Mouse (Mus musculus): ENCODE data around the gene Man2b2. TPM values are rescaled to one million over a fixed set of nuclear protein-coding genes. Genes with fewer than 3 reads are reported as not detected.

The Man2b2 gene
- polyA plus RNA-seq, 1 experiment from 2014 or later, result 15.5 TPM

- H3K9me3 ChIP-seq (ENCODE audit: control insufficient read depth, low read length), result 0 out of 2 replicates have a peak, but pooled peaks cover 4% of the 10 kb centered on the region
- no peaks in the 10 kb centered on the region for H3K4me1 ChIP-seq (ENCODE audit: control insufficient read depth in 2 of 2, insufficient read depth in 2 of 2, low read length in 2 of 2)
- WGBS, result 88% methylated on average over 5 of the region's 5 CpGs
- no peak for ATAC-seq (ENCODE audit: insufficient number of reproducible peaks, insufficient read depth, low FRiP score, low read depth)
- H3K4me3 ChIP-seq (ENCODE audit: control insufficient read depth in 1 of 2, insufficient read depth in 1 of 2, low read depth in 1 of 2, low read length in 2 of 2), result no peak overlapping the region
- no peak overlapping the region for H3K4me2 ChIP-seq (ENCODE audit: low read length)
- no peak overlapping the region for H3K27ac ChIP-seq (replicated peaks in 1 of 2; ENCODE audit: control insufficient read depth in 1 of 2, insufficient read depth in 1 of 2, low read depth in 2 of 2, low read length in 2 of 2)
- no peaks in the 10 kb centered on the region for H3K27me3 ChIP-seq (ENCODE audit: control insufficient read depth, insufficient read depth, low read length)
- H3K36me3 ChIP-seq (ENCODE audit: control insufficient read depth, insufficient read depth, low read length), result no peaks in the 10 kb centered on the region
- no peak overlapping the region for H3K9ac ChIP-seq (ENCODE audit: low read length)
Observed at GRCm38 (mm10) chr5:36786052-36786451, 44.4 kb downstream of the Man2b2 start.

DNA sequence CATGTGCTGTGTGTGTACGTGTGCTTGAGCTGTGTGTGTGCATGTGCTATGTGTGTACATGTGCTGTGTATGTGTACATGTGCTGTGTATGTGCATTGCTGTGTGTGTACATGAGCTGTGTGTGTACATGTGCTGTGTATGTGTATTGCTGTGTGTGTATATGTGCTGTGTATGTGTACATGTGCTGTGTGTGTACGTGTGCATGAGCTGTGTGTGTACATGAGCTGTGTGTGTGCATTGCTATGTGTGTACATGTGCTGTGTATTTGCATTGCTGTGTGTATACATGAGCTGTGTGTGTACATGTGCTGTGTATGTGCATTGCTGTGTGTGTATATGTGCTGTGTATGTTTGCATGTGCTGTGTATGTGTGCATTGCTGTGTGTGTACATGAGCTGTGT is 50.9 kb downstream of the Man2b2 start:
- H3K27me3 ChIP-seq (ENCODE audit: control insufficient read depth, insufficient read depth, low read length), result no peaks in the 10 kb centered on the region
- H3K36me3 ChIP-seq (ENCODE audit: control insufficient read depth, insufficient read depth, low read length), result no peaks in the 10 kb centered on the region
- H3K9me3 ChIP-seq (ENCODE audit: control insufficient read depth, low read length), result 0 out of 2 replicates have a peak, but pooled peaks cover 4% of the 10 kb centered on the region
- 70% methylated on average over 2 of the region's 2 CpGs for WGBS
- no peak overlapping the region for H3K27ac ChIP-seq (replicated peaks in 1 of 2; ENCODE audit: control insufficient read depth in 1 of 2, insufficient read depth in 1 of 2, low read depth in 2 of 2, low read length in 2 of 2)
- H3K4me3 ChIP-seq (ENCODE audit: control insufficient read depth in 1 of 2, insufficient read depth in 1 of 2, low read depth in 1 of 2, low read length in 2 of 2), result no peak overlapping the region
- no peak for ATAC-seq (ENCODE audit: insufficient number of reproducible peaks, insufficient read depth, low FRiP score, low read depth)
- H3K9ac ChIP-seq (ENCODE audit: low read length), result no peak overlapping the region
- H3K4me1 ChIP-seq (ENCODE audit: control insufficient read depth in 2 of 2, insufficient read depth in 2 of 2, low read length in 2 of 2), result peaks cover 4 to 10% of the 10 kb centered on the region in 2 experiments; a peak in 2 of 4 replicates
- H3K4me2 ChIP-seq (ENCODE audit: low read length), result no peak overlapping the region

DNA sequence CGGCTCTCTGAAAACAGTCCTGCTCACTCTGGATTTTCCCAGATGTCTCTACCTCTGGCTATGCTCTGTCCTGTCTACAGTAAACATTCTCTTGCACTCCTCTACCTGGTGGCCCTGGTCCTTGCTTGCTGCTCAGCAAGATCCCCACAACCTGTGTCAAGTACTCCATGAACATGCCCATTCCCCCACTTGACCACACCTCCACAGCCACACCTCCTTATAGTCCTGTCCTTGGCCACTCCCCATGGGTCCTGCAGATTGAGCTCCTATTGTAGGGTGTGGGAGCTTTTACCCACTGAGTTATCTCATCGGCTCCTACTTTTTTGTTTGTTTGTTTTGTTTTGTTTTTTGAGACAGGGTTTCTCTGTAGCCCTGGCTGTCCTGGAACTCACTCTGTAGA is 51.6 kb downstream of the Man2b2 start:
- H3K4me2 ChIP-seq (ENCODE audit: low read length), result no peak overlapping the region
- H3K4me3 ChIP-seq (ENCODE audit: control insufficient read depth in 1 of 2, insufficient read depth in 1 of 2, low read depth in 1 of 2, low read length in 2 of 2), result no peak overlapping the region
- no peaks in the 10 kb centered on the region for H3K36me3 ChIP-seq (ENCODE audit: control insufficient read depth, insufficient read depth, low read length)
- peaks cover 4 to 10% of the 10 kb centered on the region in 2 experiments; a peak in 2 of 4 replicates for H3K4me1 ChIP-seq (ENCODE audit: control insufficient read depth in 2 of 2, insufficient read depth in 2 of 2, low read length in 2 of 2)
- WGBS, result 89% methylated on average over 1 of the region's 2 CpGs
- H3K9ac ChIP-seq (ENCODE audit: low read length), result no peak overlapping the region
- ATAC-seq (ENCODE audit: insufficient number of reproducible peaks, insufficient read depth, low FRiP score, low read depth), result no peak
- no peaks in the 10 kb centered on the region for H3K27me3 ChIP-seq (ENCODE audit: control insufficient read depth, insufficient read depth, low read length)
- no peak overlapping the region for H3K27ac ChIP-seq (replicated peaks in 1 of 2; ENCODE audit: control insufficient read depth in 1 of 2, insufficient read depth in 1 of 2, low read depth in 2 of 2, low read length in 2 of 2)
- 0 out of 2 replicates have a peak, but pooled peaks cover 3% of the 10 kb centered on the region for H3K9me3 ChIP-seq (ENCODE audit: control insufficient read depth, low read length)

DNA sequence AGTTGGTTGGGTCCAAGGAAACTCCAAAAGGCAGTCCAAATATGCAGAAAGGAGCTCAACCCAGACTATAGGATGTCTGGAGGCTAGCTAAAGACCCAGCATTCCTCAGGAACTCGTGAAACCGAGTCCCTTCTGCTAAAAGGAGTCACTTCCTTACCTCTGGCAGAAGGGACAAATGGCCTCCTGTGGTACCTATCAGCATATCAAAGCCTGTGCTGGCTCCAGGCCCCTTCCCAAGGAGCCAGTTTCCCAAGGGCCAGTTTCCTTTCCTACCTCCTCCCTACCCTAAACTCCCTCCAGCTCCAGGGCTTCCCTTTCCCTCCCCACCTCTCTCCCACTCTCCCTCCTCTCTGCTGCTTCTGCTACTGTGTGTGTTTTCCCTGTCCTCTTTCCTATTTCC is 53.3 kb downstream of the Man2b2 start:
- no peak overlapping the region for H3K4me2 ChIP-seq (ENCODE audit: low read length)
- WGBS, result 17% methylated on average over 2 of the region's 2 CpGs

DNA sequence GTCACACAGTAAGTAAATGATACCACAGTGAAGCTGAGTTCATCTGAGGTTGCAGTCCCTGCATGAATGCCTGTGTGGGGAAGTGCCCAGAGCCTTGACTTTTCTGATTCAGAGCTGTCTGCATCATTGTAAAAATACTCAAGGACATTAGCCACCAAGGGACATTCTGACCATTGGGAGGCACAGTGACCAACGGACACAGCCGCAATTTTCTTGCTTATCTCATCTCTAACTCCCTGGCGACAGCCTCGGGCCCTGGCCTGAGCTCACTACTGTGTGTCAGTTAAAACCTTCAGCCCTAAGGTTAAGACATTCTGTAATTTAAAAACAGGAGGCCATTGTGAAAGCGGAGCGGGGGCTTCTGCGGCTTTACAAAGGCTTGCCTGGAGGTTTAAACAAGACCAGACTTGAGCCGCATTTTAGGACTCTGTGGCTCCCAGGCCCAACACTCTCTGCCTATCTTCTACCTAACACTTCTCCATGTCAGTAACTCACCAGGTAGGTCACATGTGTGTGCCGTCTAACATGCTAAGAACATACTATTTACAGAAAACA is 54.4 kb downstream of the Man2b2 start:
- WGBS, result 8% methylated on average over 9 of the region's 9 CpGs
- no peaks in the 10 kb centered on the region for H3K36me3 ChIP-seq (ENCODE audit: control insufficient read depth, insufficient read depth, low read length)
- H3K27ac ChIP-seq (replicated peaks in 1 of 2; ENCODE audit: control insufficient read depth in 1 of 2, insufficient read depth in 1 of 2, low read depth in 2 of 2, low read length in 2 of 2), result no peak overlapping the region
- 0 out of 2 replicates have a peak, but pooled peaks cover 3% of the 10 kb centered on the region for H3K9me3 ChIP-seq (ENCODE audit: control insufficient read depth, low read length)
- H3K9ac ChIP-seq (ENCODE audit: low read length), result no peak overlapping the region
- no peak overlapping the region for H3K4me3 ChIP-seq (ENCODE audit: control insufficient read depth in 1 of 2, insufficient read depth in 1 of 2, low read depth in 1 of 2, low read length in 2 of 2)
- H3K27me3 ChIP-seq (ENCODE audit: control insufficient read depth, insufficient read depth, low read length), result no peaks in the 10 kb centered on the region
- H3K4me1 ChIP-seq (ENCODE audit: control insufficient read depth in 2 of 2, insufficient read depth in 2 of 2, low read length in 2 of 2), result peaks cover 4 to 10% of the 10 kb centered on the region in 2 experiments; a peak in 2 of 4 replicates
- 0 out of 2 replicates have a peak overlapping the region, but pooled peaks have one; percentile 2 for H3K4me2 ChIP-seq (ENCODE audit: low read length)
- no peak for ATAC-seq (ENCODE audit: insufficient number of reproducible peaks, insufficient read depth, low FRiP score, low read depth)

More for the DNA sequence above, 53.3 kb downstream of the Man2b2 start:
- H3K27me3 ChIP-seq (ENCODE audit: control insufficient read depth, insufficient read depth, low read length), result no peaks in the 10 kb centered on the region
- ATAC-seq (ENCODE audit: insufficient number of reproducible peaks, insufficient read depth, low FRiP score, low read depth), result no peak
- H3K27ac ChIP-seq (replicated peaks in 1 of 2; ENCODE audit: control insufficient read depth in 1 of 2, insufficient read depth in 1 of 2, low read depth in 2 of 2, low read length in 2 of 2), result no peak overlapping the region
- H3K4me1 ChIP-seq (ENCODE audit: control insufficient read depth in 2 of 2, insufficient read depth in 2 of 2, low read length in 2 of 2), result peaks cover 4 to 10% of the 10 kb centered on the region in 2 experiments; a peak in 2 of 4 replicates
- no peaks in the 10 kb centered on the region for H3K36me3 ChIP-seq (ENCODE audit: control insufficient read depth, insufficient read depth, low read length)
- no peak overlapping the region for H3K9ac ChIP-seq (ENCODE audit: low read length)
- H3K9me3 ChIP-seq (ENCODE audit: control insufficient read depth, low read length), result 0 out of 2 replicates have a peak, but pooled peaks cover 3% of the 10 kb centered on the region
- no peak overlapping the region for H3K4me3 ChIP-seq (ENCODE audit: control insufficient read depth in 1 of 2, insufficient read depth in 1 of 2, low read depth in 1 of 2, low read length in 2 of 2)

DNA sequence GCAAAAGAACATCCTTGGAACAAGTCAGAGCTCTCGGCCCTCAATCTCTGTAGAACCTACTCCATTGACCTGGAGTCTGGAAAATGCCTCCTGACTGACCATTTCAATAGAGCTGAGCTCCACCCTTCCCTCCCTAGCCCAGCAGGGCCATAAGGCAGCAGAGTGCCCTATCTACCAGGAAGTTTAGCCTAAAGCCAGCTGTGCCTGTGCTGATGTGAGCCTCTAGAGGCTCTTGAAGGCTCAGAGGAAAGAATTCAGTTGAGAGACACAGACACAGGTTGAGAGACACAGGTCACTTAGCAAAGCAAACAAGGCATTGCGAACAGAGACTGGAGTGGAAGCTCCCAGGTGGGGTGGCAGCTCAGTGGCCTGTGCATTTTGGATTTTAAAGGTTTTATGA is 55.1 kb downstream of the Man2b2 start:
- H3K9ac ChIP-seq (ENCODE audit: low read length), result no peak overlapping the region
- no peaks in the 10 kb centered on the region for H3K27me3 ChIP-seq (ENCODE audit: control insufficient read depth, insufficient read depth, low read length)
- H3K36me3 ChIP-seq (ENCODE audit: control insufficient read depth, insufficient read depth, low read length), result no peaks in the 10 kb centered on the region
- H3K4me3 ChIP-seq (ENCODE audit: control insufficient read depth in 1 of 2, insufficient read depth in 1 of 2, low read depth in 1 of 2, low read length in 2 of 2), result no peak overlapping the region
- H3K9me3 ChIP-seq (ENCODE audit: control insufficient read depth, low read length), result no peaks in the 10 kb centered on the region
- H3K4me1 ChIP-seq (ENCODE audit: control insufficient read depth in 2 of 2, insufficient read depth in 2 of 2, low read length in 2 of 2), result peaks cover 4 to 10% of the 10 kb centered on the region in 2 experiments; a peak in 2 of 4 replicates
- H3K27ac ChIP-seq (replicated peaks in 1 of 2; ENCODE audit: control insufficient read depth in 1 of 2, insufficient read depth in 1 of 2, low read depth in 2 of 2, low read length in 2 of 2), result no peak overlapping the region
- no peak for ATAC-seq (ENCODE audit: insufficient number of reproducible peaks, insufficient read depth, low FRiP score, low read depth)
- WGBS, result 81% methylated on average over 2 of the region's 2 CpGs
- no peak overlapping the region for H3K4me2 ChIP-seq (ENCODE audit: low read length)

GRCm38 (mm10) chr5:36772586-36772985 is 57.9 kb downstream of the Man2b2 start:
- Histone ChIP-seq H3K36me3 (ENCODE audit: control insufficient read depth, insufficient read depth, low read length) (no peaks in the 10 kb centered on the region), H3K9ac (ENCODE audit: low read length) (no peak overlapping the region), H3K9me3 (ENCODE audit: control insufficient read depth, low read length) (no peaks in the 10 kb centered on the region), H3K4me3 (ENCODE audit: control insufficient read depth in 1 of 2, insufficient read depth in 1 of 2, low read depth in 1 of 2, low read length in 2 of 2) (no peak overlapping the region), H3K4me1 (ENCODE audit: control insufficient read depth in 2 of 2, insufficient read depth in 2 of 2, low read length in 2 of 2) (peaks cover 4 to 10% of the 10 kb centered on the region in 2 experiments; a peak in 2 of 4 replicates), H3K4me2 (ENCODE audit: low read length) (no peak overlapping the region), H3K27ac (replicated peaks in 1 of 2; ENCODE audit: control insufficient read depth in 1 of 2, insufficient read depth in 1 of 2, low read depth in 2 of 2, low read length in 2 of 2) (no peak overlapping the region), H3K27me3 (ENCODE audit: control insufficient read depth, insufficient read depth, low read length) (no peaks in the 10 kb centered on the region)
- WGBS, result 82% methylated on average over 5 of the region's 5 CpGs
- ATAC-seq (ENCODE audit: insufficient number of reproducible peaks, insufficient read depth, low FRiP score, low read depth), result no peak

GRCm38 (mm10) chr5:36769603-36770002 is 60.9 kb downstream of the Man2b2 start:
- ATAC-seq (ENCODE audit: insufficient number of reproducible peaks, insufficient read depth, low FRiP score, low read depth), result no peak
- Histone ChIP-seq H3K4me3 (ENCODE audit: control insufficient read depth in 1 of 2, insufficient read depth in 1 of 2, low read depth in 1 of 2, low read length in 2 of 2) (no peak overlapping the region), H3K36me3 (ENCODE audit: control insufficient read depth, insufficient read depth, low read length) (no peaks in the 10 kb centered on the region), H3K4me1 (ENCODE audit: control insufficient read depth in 2 of 2, insufficient read depth in 2 of 2, low read length in 2 of 2) (no peaks in the 10 kb centered on the region), H3K27me3 (ENCODE audit: control insufficient read depth, insufficient read depth, low read length) (no peaks in the 10 kb centered on the region), H3K4me2 (ENCODE audit: low read length) (no peak overlapping the region), H3K9ac (ENCODE audit: low read length) (no peak overlapping the region), H3K9me3 (ENCODE audit: control insufficient read depth, low read length) (no peaks in the 10 kb centered on the region), H3K27ac (replicated peaks in 1 of 2; ENCODE audit: control insufficient read depth in 1 of 2, insufficient read depth in 1 of 2, low read depth in 2 of 2, low read length in 2 of 2) (no peak overlapping the region)
- WGBS, result 60% methylated on average over 3 of the region's 3 CpGs
